Mouse (Mus musculus) embryo, embryonic 10.5 days (tissue): ENCODE data around the gene Lrrk1.
"Not testable (repeated sequence)": the region's sequence is repeated elsewhere in the genome, so short reads cannot be mapped to it uniquely, and the experiment has no call there.

ENCODE experiments used
- DNase-seq: peaks from one replicate; pipeline ENCODE4 v3.0.0-alpha.2; 2015; ENCODE audit warnings: low spot score

Gene Lrrk1

DNA sequence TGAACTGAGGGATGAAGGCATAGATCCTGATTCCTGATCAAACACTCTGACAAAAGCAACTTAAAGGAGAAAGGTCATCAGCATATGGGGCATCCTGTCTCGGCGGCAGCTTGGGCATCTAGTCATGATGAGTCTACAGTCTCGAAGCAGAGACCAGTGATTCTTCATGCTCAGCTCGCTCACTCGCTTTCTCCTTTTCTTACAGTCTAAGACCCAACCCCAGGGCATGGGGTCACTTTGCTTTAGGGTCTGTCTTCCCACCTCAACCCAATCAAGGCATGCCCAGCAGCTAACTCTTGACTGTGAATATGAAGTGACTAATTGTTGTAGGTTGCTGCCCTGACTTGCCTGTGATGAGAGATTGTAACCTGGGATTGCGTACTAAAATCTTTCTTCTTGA lies 163.6 kb downstream of the Lrrk1 start:
- DNase-seq, result no peak

DNA sequence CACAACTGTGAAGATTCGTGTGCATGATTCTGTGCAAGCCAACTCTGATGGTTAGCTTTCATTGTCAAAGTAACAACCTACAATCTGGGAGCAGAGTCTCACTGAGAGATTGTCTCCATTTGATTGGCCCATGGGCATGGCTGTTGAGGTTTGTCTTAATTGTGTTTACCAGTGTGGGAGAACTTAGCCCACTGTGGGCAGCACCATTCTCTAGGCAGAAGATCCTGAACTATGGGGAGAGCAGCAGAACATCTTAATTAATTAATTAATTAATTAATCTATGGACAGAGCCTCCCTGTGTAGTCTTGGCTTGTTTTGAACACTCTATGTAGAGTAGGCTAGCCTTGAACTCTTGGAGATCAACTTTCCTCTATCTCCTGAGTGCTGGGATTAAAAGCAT lies 164.4 kb downstream of the Lrrk1 start:
- DNase-seq, result no peak

DNA sequence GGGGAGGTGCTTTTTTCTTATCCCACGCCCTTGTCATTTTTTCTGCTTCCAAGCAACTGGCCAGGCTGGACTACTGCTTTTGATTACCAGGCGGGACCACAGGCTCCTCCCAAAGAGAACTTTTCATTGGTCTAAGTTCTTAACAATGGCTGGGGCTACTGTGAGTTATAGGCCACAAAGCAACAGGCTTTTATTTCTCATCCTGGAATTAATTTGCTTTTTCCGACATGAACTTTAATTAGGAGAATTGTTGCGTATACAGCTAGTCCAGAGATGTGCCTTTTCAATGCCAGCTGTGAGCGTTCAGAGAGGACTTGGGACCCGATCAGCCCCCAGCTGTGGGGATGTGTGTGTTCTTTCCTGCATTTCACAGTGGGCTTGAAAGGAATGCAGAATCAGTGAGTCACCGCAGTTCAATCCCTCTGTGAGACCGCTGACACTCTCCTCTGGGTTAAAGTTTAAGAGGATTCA lies 165.5 kb downstream of the Lrrk1 start:
- DNase-seq, result peak; percentile 62

DNA sequence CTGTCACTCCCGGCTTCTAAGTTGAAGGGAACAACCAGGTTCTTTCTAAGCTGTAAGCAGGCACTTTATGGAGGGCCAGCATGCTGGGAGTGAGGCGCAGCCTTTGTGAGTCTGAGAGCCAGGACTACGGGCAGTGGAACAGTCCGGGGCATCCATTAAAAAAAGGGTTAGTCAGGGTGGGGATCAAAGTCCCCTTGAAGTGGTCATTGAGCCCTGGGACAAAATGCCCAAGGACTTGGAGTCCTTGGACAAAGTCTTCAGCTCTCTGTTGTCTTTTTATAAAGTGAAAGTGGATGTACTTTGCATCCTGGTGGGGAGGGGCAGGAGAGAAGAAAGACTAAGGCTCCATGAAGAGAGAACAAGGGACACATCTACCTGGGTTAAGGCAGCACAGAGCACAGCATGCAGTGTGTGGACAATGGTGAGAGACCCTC lies 168.3 kb downstream of the Lrrk1 start:
- no peak for DNase-seq

DNA sequence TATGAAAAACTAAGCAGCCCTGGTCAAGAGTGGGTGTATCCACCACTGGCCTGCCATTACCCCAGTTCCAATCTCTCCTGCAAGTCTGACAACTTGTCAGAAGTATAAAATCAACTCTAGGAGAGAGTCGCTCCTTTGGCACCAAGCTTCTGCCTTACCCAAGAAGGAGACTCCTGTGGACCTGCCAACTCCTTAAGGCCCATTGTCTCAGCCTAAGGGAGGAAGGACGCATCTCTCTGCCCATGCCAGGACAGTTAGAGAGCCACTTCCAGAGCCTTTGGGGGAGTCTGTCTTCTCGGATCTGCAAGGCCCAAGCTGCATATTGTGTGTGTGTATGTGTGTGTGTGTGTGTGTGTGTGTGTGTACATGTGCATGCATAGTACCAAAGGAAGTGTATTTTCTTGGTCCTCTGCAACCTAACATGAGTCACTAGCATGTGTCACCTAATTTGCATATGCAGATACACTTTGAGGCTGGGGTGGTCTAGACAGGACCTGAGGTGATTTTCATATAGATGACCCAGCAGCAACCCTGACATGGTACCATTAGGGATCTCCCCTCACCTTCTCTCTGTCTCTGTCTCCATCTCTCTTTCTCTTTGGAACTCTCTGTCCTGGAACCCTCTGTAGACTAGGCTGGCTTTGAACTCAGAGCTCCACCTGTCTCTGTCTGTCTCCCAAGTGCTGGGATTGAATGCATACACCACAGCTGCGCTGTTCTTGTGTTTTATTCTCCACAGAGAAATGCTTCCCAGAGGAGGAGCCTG lies 168.9 kb downstream of the Lrrk1 start:
- DNase-seq, result no peak

DNA sequence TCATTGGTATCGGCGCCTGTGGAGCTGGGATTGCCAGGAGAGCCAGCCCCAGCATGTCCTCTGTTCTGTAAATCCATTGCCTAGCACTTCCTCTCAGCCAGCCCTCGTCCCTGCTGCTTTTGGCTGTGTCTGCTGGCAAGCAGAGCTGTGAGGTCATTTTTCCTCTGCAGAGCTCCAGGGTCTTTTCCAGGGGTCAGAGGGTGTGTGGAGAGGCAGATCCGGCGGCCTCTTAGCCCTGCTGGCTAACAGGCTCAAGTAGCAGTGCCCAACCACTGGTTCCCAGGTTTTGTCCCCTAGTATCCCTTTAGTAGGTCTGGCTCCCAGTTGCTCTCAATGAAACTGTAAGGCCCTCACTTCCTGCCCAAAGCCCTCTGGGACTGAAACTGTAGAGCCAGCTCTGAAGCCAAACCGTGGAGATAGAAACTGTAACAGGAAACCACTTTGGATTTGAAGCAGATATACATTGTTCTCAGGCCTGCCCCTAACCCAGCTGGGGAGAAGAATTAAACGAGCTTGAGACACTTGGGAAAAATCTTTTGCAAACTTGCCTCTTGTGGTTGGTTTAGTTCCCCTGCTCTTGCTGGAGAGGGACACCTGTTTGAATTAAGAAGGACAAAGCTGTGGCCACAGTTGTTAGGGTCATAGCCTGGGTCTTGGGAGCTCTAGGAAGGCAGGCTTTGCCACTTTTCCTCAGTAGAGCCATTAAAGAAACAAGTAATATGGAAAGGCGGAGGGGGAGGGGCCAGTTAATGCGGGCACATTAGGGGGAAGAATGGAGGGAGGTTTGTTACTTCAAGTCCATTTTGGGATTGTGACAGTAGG lies 169.7 kb downstream of the Lrrk1 start:
- peak; percentile 70 for DNase-seq

DNA sequence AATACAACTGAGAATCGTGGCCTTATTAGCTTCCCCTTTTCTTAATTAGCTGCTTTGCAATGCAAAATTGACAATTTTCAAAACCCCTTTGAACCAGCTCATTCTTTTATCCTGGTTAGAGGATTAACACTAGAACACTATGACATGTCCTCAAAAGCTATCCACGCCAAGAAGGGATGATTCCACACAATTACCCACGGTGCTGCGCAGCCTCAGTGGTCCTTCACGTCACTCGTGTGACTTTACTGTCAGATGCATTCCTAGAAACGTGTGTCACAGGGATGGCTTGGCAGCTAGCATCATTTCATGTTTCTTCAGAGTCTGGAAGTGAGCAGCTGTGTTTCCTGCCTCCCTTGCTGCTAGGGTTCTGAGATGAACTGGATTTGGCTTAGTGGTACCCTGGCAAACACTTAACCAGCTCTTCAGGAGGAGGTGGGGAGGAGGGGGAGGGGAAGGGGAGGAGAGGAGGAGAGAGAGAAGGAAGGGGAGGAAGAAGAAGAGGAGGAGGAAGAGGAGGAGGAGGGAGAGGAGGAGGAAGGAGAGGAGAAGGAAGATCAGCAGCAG lies 170.5 kb downstream of the Lrrk1 start:
- DNase-seq, result no peak

DNA sequence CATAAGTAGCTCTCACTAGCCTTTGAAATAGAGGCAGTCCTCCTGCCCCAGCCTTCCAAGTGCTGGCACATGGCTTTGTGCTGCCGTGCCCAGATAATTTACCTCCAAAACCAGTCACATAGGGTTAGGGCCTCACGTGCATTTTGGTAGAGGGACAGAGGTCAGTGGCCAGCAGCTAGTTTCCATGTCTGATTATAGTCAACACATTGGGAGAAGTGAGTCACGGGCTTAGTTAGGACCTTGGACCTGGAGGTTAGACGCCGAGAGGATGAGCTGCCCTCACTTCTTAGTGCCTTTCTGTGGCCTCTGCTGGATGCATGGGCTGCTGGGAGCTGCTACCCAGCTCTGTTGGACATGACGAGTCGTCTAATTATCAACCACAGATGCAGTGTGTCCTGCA lies 171.1 kb downstream of the Lrrk1 start:
- DNase-seq, result no peak

DNA sequence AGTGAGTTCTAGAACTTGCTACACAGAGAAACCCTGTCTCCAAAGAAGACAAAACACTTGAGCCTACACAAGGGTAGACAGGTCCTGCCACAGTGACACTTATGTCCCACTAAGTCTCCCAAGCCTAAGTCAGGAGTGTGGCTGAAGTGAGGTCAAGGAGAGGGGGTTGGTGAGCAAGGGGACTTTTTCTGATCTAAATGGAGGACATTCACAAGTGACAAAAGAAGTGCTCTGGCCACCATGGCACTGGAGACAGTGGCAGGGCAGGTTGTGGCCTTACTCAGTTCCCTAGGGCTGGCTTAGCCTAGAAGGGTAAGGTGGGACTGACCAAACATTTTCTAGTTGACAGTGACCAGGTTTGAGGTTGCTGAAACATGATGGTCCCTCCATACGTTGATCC lies 172.2 kb downstream of the Lrrk1 start:
- DNase-seq, result no peak

DNA sequence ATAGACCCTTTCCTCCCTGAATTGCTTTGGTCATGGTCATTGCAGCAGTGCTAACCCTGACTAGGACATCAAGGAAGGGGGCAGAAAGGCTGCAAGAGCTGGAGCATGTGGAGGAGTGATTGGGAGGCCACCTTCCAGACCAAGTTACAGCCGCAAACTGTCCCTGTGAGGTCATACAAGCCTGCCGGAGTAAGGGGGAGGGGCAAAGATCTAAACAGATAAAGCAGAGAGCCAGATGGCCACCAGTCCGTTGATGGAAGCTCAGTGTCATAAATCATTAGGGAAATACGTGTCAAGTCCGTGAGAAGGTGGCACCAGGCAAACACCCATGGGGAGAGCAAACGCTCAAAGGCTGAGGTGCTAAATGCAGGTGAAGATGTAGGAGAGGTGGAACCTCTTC lies 173.7 kb downstream of the Lrrk1 start:
- no peak for DNase-seq

DNA sequence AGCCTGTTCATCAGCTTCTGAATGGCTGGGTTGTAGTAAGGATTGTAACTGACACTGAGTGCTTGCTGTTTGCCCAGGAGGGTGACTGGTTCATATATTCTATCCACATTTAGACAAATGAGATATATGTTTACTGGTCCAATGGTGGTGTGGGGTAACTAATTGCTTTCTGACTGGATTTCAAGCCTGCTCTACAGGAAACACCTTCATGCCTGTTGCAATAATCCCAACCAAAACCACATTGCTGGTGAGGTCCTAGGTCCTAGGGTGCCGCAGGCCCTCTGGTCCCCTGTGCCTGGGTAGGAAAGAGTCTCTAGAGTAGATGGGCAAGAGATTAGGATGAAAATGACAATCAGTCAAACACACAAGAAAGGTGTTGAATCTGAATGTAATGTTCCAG lies 175.3 kb downstream of the Lrrk1 start:
- DNase-seq, result no peak

DNA sequence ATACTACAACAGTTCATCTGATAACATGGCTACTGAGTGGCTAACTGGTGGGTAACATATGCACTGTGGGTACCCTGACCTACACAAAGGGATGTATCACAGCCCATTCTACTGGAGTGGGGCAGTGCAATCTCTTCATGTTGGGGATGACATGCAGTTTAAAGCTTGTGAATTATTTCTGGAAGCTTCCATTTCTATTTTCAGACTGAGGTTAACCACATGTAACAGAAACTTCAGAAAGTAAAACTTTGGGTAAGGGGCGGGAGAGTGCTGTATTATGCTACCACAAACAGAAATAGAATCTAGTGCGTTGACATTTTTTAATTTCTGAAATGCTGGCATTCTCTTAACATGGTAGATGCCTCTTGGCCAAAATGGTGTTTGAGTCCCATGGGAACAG lies 178.2 kb downstream of the Lrrk1 start:
- no peak for DNase-seq

DNA sequence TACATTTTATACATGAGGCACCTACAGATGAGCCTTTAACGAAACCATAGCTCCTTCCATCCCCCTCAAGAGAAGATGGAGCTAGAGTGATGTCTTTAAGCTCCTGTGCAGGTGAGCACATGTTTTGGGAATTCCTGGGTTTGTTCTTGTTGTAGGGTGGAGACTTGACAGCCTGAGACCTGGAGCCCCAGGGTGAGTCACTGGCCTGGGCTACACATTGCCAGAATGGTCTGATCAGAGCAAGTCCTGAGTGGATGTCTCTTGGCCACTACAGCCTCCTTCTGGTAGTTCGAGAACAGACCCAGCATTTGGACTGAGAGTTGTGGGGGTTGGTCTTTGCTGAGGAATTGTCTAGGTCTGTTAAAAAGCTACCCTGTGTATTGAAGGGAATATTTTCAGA lies 186.5 kb downstream of the Lrrk1 start:
- no peak for DNase-seq

DNA sequence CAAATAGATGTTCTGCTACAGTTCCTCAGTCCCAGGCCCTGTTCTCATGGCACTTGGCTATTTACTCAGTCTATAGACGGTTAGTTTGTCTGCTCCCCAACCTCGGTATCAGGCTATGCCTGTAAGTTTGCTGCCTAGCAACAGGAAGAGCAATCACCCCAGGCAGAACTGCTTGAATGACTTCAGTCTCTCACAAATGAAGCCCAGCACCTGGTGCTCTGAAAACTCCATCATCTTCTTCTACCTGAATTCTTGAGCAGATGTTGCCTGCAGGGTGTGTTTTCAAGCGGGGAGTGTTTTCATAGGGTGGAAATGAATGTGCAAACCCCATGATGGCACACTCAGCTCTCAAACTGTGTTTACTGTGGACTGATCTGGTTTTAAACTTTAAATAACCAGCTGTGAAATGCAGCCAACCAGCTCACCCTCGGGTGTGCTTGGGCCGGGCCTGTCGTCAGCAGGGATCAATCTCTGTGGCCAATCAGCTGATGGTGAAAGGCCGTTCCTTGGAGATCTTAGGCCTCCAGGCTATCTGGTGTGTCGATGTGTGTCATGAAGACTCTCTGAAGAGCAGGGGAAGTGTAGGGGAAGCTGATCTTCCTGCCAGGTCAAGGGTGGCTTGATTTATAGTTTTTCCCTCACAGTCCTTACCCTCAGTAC lies 187.2 kb downstream of the Lrrk1 start:
- DNase-seq, result no peak

DNA sequence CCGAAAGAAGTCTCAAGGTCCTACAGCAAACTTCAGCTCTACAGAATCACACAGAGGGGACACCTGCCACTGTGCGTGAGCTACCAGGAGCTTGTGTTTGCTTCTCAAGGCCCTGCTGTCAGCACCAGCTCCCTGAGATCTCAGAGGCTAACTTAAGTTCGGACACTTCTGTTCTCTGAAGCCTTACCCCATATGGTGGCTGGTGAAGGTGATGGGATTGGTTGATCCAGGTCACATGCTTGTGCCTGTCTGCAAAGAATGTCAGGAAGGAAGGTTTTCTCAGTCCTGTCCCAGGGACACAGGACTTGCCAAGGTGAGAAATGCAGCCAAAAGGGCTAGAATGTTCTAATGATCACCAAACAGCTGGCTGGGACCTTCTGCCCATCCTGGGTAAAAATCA lies 187.8 kb downstream of the Lrrk1 start:
- no peak for DNase-seq

DNA sequence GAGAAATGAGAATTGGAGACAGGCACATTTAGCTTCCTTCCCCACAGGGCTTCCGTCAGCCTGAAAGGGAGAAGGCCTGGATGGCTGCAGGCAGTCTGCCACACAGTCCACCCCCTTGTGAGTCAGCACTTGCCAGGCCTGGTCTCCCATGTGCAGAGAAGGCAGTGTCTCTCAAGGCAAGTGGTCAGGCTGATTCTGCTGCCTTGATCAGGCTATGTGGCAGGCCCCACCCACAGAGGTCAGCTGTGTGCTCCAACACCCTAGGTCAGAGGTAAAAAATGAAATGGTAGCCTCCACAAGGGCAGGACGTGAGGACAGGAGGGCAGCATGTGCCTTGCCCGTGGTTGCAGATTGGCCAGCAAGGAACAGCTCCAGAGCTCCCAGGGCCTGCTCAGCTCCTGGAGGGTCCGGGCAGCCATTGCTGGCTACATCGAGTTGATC lies 188.7 kb downstream of the Lrrk1 start:
- no peak for DNase-seq

DNA sequence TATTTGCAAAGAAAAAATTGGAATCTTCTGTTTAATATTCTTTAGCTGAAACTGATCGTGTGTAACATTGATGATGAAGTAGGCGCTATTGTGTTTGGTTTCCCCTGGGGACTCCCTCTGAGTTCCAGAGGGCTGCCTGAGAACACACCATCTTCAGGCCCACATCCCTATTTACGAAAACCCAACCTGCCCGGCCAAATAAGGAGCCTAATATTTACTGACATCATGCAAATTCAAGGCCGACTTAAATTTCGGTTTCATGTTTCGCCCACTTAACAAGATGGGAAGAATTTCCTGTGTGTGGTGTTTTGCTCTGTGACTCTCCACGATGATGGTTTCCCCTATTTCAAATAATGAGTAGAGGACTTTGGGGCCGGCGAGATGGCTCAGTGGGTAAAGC lies 189.7 kb downstream of the Lrrk1 start:
- no peak for DNase-seq

DNA sequence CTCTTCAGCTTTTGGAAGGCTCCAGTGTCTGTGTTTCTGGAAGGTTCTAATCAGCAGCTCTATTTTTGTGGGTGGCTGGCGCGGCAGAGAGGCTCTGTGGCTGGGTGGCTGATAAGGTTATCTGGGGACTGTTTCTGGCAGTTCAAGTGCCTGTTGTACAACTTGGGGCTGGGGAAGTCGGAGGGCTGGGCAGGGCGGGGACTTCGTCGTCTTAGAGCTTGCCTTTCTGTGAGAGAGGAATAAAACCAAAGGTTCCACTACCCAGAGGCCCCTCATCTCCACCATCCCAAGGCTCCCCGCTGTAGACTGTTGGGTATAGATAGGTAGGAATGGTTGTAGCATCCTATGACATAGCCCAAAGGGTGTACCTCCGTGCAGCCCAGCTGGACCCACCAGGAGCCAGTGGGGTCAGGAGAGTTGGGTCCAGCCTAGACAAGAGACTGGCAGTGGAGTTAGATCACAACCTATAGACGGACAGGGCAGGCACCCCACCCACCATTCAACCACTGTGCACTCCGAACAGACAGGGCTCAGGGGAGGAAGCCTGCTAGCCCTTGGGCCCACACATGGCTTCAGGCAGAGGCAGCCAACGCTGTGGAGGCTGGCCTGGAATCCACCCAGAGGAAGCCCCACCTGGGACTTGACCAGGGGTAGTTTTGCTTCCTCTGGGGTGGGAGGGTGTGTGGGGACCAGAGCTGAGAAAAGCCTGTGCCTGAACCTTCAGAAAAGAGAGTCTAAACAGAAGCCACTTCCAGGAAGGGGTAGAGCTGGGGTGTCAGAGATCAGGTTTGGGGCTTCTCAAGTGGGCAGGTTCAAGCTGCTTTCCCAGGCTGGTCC lies 191.3 kb downstream of the Lrrk1 start:
- DNase-seq, result no peak

DNA sequence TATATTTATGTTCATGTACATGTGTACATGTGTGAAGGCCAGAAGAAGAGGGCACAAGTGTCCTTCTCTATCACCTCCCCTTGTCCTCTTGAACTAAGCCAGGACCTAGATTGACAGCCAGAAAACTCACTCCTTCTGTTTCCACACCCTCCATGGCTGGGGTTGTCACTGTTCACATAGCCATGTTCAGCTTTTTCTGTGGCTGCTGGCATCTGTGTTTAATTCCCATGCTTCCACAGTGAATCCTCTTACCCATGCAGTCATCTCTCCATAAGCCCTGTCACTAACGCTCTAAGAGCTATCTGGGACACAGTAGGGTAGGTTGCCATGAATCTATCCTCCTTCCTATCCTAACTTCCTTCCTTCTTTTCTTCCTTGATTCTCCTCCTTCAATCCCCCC lies 192.3 kb downstream of the Lrrk1 start:
- no peak for DNase-seq

DNA sequence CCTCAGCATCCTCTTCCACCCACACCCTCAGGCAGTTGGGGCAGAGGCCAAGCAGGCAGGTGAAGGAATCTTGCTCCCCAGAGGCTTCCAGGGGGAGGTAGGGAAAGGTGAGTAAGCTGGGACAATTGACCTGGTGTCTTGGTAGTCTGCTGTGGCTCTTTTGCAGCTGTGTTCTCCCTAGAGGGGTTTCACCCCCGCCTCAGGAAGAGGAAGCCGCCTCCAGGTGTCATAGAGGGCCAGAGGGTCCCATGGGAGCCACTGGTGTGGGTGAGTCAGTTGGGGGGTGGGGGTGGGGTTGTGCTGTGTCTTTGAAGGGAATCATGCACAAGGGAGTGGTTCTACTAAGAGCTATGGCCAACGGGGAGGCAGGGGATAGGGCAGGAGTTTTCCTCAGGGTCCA lies 193.6 kb downstream of the Lrrk1 start:
- DNase-seq, result no peak

DNA sequence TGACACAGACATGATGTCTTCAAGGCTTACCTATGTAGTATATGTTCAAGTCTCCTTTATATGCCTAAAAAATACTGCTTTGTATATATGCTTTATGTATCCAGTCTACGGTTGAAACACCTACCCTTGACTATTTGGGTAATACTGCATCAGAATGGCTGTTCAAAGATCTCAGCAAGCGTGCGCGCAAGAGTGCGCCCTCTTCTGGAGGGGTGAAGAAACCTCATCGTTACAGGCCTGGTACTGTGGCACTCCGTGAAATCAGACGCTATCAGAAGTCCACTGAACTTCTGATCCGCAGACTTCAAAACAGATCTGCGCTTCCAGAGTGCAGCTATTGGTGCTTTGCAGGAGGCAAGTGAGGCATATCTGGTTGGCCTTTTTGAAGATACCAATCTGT lies 197.8 kb downstream of the Lrrk1 start:
- not testable (repeated sequence) for DNase-seq
